Mouse (Mus musculus) ES-Bruce4 (cell line): ENCODE data around the gene Rab3ip. TPM values are rescaled to one million over a fixed set of nuclear protein-coding genes. Genes with fewer than 3 reads are reported as not detected.

ENCODE experiments used
- H3K27ac ChIP-seq: 2 replicates; pipeline ENCODE4 v1.5.1; 2012; ENCODE audit warnings: low read length, inconsistent platforms; ENCODE audit not compliant: insufficient read depth
- H3K27me3 ChIP-seq: 2 replicates; pipeline ENCODE4 v1.6.1; 2012; ENCODE audit warnings: mild to moderate bottlenecking, low read length, inconsistent platforms; ENCODE audit not compliant: control insufficient read depth, poor library complexity, insufficient read depth, severe bottlenecking
- H3K36me3 ChIP-seq: 2 replicates; pipeline ENCODE4 v1.6.1; 2012; ENCODE audit warnings: inconsistent platforms, mild to moderate bottlenecking, low read length, moderate library complexity; ENCODE audit not compliant: control insufficient read depth, poor library complexity, insufficient read depth, severe bottlenecking
- H3K4me1 ChIP-seq: one replicate; pipeline ENCODE4 v1.8.1; 2011; ENCODE audit warnings: low read length; ENCODE audit not compliant: control insufficient read depth, insufficient read depth
- H3K4me3 ChIP-seq: 2 replicates; pipeline ENCODE4 v1.5.1; 2011; ENCODE audit warnings: low read depth, mild to moderate bottlenecking, low read length
- H3K9ac ChIP-seq: 2 replicates; pipeline ENCODE4 v1.6.1; 2012; ENCODE audit warnings: low read depth, mild to moderate bottlenecking, inconsistent platforms; ENCODE audit not compliant: poor library complexity, severe bottlenecking
- H3K9me3 ChIP-seq: replicated peaks from 2 replicates; pipeline ENCODE4 v1.6.1; 2012; ENCODE audit warnings: mild to moderate bottlenecking, low read length, inconsistent platforms; ENCODE audit not compliant: control insufficient read depth, poor library complexity, insufficient read depth, severe bottlenecking
- CTCF ChIP-seq: IDR thresholded peaks from one replicate; pipeline ENCODE4 v1.8.1; 2011; ENCODE audit warnings: low read depth, low read length
- EP300 ChIP-seq: IDR thresholded peaks from 2 replicates; pipeline ENCODE4 v1.6.1; 2011; ENCODE audit warnings: low read depth, low read length; ENCODE audit not compliant: insufficient read depth
- POLR2A ChIP-seq: IDR thresholded peaks from one replicate; pipeline ENCODE4 v1.8.1; 2011; ENCODE audit warnings: low read length; ENCODE audit not compliant: insufficient read depth
- polyA plus RNA-seq: library from polyadenylated mRNA; stranded (reverse); fragments of >200 nt; gene quantifications from 2 replicates; pipeline ENCODE4 v1.2.4, GENCODE M21; 2011; ENCODE audit warnings: low read depth; ENCODE audit not compliant: missing spikeins, insufficient read depth, insufficient read length

The Rab3ip gene
- polyA plus RNA-seq, 1 experiment, result 70.8 TPM

DNA sequence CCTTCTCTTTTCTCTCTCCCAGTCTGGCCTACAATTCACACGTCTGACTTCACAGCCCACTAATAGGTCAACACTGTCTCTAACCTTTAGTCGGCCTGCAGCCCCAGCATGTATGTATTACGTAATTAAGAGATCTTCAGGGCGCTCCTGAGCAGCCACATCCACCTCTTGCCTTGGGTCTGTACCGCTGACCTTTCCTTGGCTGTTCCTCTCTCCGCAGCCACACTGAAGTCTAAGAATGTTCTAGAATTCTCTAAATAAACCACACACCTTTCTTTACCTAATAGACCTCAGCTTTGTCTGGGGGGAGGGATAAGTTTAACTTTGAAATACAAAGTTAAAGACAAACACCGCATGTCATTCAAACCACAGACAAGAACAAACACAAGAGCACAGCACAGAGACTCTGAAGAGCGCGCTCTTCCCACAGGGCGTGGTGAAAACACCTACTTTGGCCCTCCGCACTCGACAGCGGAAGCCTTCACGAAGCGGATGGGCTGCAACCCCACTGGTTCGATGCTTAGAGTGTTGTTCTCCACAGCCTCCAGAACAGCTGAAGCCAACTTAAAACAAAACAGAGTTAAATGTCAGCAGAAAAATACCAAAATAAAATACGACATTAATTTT, 36.8 kb downstream of the Rab3ip start:
- no peak for TF ChIP-seq EP300
- TF ChIP-seq CTCF, result no peak
- TF ChIP-seq POLR2A, result no peak
- H3K27me3 ChIP-seq, result no peaks in the 10 kb centered on the region
- H3K9ac ChIP-seq, result no peak overlapping the region
- no peak overlapping the region for H3K27ac ChIP-seq
- no peaks in the 10 kb centered on the region for H3K4me1 ChIP-seq
- H3K9me3 ChIP-seq, result no peaks in the 10 kb centered on the region
- H3K4me3 ChIP-seq, result no peak overlapping the region
- peaks cover 28% of the 10 kb centered on the region for H3K36me3 ChIP-seq

DNA sequence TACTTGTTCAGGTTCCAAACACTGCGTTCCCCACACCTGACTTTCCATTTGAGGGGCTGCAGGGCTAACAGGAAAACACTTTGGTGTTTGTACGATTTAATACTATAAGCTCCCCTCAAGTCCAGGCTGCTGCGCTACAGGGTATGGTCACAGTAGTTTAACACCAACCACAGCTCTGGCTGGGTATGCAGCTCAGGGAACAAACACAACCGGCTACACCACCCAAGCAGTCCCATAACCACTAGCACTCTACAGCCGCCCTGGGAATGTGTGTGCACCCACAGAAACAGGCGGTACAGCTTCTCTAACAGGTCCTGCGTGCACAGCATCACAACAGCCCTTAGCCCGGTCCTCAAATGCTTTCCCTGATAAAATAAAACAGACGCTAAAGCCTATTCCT, 37.7 kb downstream of the Rab3ip start:
- Histone ChIP-seq H3K27ac (no peak overlapping the region), H3K27me3 (no peaks in the 10 kb centered on the region), H3K4me3 (no peak overlapping the region), H3K36me3 (peaks cover 31% of the 10 kb centered on the region), H3K9me3 (no peaks in the 10 kb centered on the region), H3K4me1 (no peaks in the 10 kb centered on the region), H3K9ac (no peak overlapping the region)
- no peak for TF ChIP-seq EP300
- TF ChIP-seq CTCF, result no peak
- no peak for TF ChIP-seq POLR2A

DNA sequence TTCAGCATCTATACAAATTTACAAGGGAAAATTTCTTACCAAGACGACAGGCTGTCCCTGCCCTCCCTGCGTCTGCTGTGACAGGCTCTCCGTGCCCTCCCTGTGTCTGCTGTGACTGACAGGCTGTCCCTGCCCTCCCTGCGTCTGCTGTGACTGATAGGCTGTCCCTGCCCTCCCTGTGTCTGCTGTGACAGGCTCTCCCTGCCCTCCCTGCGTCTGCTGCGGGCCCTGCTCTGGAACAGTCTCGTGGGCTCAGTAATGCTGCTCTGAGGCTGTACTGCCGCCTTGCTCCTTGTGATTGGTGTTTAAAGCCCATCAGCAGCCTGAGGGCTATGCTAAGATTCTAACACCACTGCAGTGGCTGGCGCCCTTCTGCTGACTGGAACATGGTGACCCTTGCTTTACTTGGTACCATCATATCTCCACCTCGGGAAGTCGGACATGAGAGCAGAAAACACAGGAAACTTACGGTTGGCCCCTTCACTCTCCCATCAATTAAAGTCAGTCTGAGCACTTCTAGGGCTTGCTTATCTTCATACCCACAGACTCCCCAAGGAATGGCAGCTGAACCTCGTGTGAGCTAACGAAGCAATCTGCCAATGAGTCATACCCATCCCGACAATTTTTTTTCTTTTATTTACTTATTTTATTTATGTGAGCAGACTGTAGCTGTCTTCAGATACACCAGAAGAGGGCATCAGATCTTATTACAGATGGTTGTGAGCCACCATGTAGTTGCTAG, 41.5 kb downstream of the Rab3ip start:
- H3K4me3 ChIP-seq, result no peak overlapping the region
- H3K9ac ChIP-seq, result no peak overlapping the region
- TF ChIP-seq POLR2A (no peak), EP300 (no peak), CTCF (no peak)
- no peak overlapping the region for H3K27ac ChIP-seq
- no peaks in the 10 kb centered on the region for H3K4me1 ChIP-seq
- H3K36me3 ChIP-seq, result peaks cover 29% of the 10 kb centered on the region
- H3K9me3 ChIP-seq, result no peaks in the 10 kb centered on the region
- H3K27me3 ChIP-seq, result no peaks in the 10 kb centered on the region

DNA sequence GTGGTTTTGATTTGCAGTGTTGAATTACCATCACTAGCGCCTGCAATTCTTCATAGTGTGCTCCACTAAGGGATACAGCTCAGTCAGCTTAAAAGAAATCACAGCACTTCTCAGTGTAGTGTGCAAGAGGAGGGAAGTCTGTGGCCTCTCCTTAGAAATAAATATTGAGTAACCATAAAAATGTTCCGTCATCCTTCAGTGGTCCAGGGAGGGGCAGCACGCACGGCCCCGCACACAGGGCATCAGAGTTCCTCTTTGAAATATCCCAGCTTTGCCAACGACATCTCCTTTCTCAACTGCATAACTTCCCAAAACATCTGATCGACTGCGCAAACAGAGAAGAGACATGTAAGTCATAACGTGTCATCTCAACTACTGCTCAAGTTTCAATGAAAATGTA, 43.8 kb downstream of the Rab3ip start:
- H3K9me3 ChIP-seq, result no peaks in the 10 kb centered on the region
- H3K27me3 ChIP-seq, result no peaks in the 10 kb centered on the region
- H3K9ac ChIP-seq, result no peak overlapping the region
- no peak overlapping the region for H3K27ac ChIP-seq
- H3K4me3 ChIP-seq, result no peak overlapping the region
- H3K4me1 ChIP-seq, result no peaks in the 10 kb centered on the region
- TF ChIP-seq POLR2A (no peak), EP300 (no peak), CTCF (no peak)
- H3K36me3 ChIP-seq, result peaks cover 23% of the 10 kb centered on the region

DNA sequence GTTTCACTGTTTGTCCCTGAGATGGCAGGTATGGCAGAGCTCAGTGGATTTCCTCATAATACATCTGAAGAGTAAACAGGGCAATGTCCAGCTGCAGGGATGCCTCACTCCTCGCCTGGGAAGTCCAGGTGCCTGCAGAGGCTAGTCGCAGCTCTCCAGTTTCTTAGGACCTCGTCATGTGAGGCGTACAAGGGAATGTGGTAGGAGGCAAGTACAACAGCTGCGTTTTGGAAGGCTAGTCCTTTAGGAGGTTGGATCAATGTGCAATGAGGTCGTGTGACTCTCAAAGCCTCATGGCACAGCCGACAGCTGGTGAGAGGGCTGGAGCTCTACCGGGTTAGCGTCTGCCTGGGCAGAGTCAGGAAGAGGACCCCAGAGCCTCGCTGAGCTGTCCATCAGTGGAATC, 46.1 kb downstream of the Rab3ip start:
- Histone ChIP-seq H3K9me3 (no peaks in the 10 kb centered on the region), H3K4me1 (no peaks in the 10 kb centered on the region), H3K36me3 (peaks cover 14% of the 10 kb centered on the region), H3K4me3 (no peak overlapping the region), H3K27me3 (no peaks in the 10 kb centered on the region), H3K9ac (no peak overlapping the region), H3K27ac (no peak overlapping the region)
- TF ChIP-seq CTCF (no peak), POLR2A (no peak), EP300 (no peak)

DNA sequence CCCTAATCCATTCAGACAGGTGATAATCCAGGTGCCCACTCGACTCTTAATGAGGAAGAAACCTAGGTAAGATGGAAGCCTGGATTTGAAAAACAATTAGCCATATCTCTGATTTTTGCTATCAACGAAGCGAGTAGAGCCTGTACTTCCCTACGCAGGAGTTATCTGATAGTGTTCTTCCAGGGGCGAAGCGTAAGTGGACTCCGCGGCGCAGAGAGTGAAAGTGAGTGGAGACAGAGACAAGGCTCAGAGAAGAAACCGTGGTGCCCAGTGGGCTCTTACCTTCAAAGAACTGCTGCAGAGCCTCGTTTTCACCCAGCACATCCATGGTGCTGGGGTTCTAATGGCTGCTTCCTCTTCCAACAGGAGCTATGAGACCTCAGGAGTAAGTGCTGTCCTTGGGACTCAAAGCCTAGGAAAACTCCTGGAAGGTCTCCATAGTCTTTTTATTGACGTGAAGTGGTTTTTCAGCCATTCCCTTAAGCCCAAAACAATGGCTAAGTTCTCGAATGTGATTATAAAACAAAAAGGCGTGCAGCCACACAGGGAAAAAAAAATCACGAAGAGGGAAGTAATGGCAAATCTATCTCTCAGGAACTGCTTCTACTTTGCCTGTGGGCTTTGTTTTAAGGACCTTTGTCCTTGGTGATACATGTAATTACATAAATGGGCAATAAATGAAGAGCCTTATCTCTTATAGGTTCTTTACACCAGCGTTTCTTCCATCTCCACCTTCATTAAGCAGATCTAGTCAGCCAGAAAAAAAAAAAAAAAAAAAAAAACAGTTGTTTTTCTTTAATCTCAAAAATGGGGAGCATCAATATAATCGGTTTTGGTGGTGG, 54.0 kb downstream of the Rab3ip start, which contains the start of gene Myrfl:
Myrfl (minus strand) TSS at position 584 of the 842 bp plus-strand sequence.
- no peak within 1 kb of the TSS for H3K27ac ChIP-seq
- TF ChIP-seq POLR2A (no peak), EP300 (no peak), CTCF (no peak)

More for the DNA sequence above, 54.0 kb downstream of the Rab3ip start, which contains the start of gene Myrfl:
- no peaks in the 10 kb centered on the region for H3K9me3 ChIP-seq
- no peaks in the 10 kb centered on the region for H3K27me3 ChIP-seq
- no peaks in the 10 kb centered on the region for H3K4me1 ChIP-seq
- H3K36me3 ChIP-seq, result no peaks in the 10 kb centered on the region
- H3K9ac ChIP-seq, result no peak within 1 kb of the TSS
- no peak within 1 kb of the TSS for H3K4me3 ChIP-seq
